Mouse (Mus musculus): ENCODE measurements around the gene Mylk.

GRCm38 (mm10) chr16:34700828-34701216 lies 44.2 kb upstream of the Mylk start:
- no peak for TF ChIP-seq ZC3H11A (IDR thresholded peaks at IDR 0.05; ENCODE audit: borderline replicate concordance, low read depth, low read length)
- no peak for TF ChIP-seq ZNF384 (IDR thresholded peaks at IDR 0.05; ENCODE audit: low read depth, low read length)
- no peak for TF ChIP-seq HCFC1 (IDR thresholded peaks at IDR 0.05; ENCODE audit: borderline replicate concordance, insufficient read depth, low read length)
- TF ChIP-seq MAFK (IDR thresholded peaks at IDR 0.05; ENCODE audit: insufficient read depth, low read depth, low read length): no peak
